Mouse (Mus musculus) ES-E14 (cell line): ENCODE measurements around the gene Itgb7. TPM values are rescaled to one million over a fixed set of nuclear protein-coding genes. Genes with fewer than 3 reads are reported as not detected.
A peak's percentile ranks its signal among the peaks of the same experiment; 100 is the strongest.

Experiments
- DNase-seq: peaks from one replicate; pipeline ENCODE4 v3.0.0-alpha.2; 2013; ENCODE audit warnings: low read depth, low spot score
- H3K27ac ChIP-seq: 2 replicates; pipeline ENCODE4 v1.5.1; 2012; ENCODE audit warnings: low read depth, mild to moderate bottlenecking, low read length, moderate library complexity, mixed read lengths; ENCODE audit not compliant: poor library complexity, insufficient read depth, severe bottlenecking
- H3K36me3 ChIP-seq: 2 replicates; pipeline ENCODE4 v1.6.1; 2012; ENCODE audit warnings: mild to moderate bottlenecking, low read length, moderate library complexity, mixed read lengths; ENCODE audit not compliant: control insufficient read depth, poor library complexity, insufficient read depth, severe bottlenecking
- H3K4me1 ChIP-seq, 2 experiments: fragments of 150-350 bp in 1 of 2; sonication (generic) in 1 of 2; 2 replicates each; pipeline ENCODE4 v1.6.1; 2012; ENCODE audit warnings: low read length in 2 of 2, mild to moderate bottlenecking in 1 of 2, mixed read lengths in 1 of 2; ENCODE audit not compliant: control insufficient read depth in 2 of 2, insufficient read depth in 2 of 2, poor library complexity in 1 of 2
- H3K4me3 ChIP-seq, 2 experiments: fragments of 150-350 bp in 1 of 2; sonication (generic) in 1 of 2; 2 replicates each; pipeline ENCODE4 v1.5.1; 2012; ENCODE audit warnings: low read length in 2 of 2, low read depth in 1 of 2, mild to moderate bottlenecking in 1 of 2, mixed read lengths in 1 of 2; ENCODE audit not compliant: insufficient read depth in 1 of 2, poor library complexity in 1 of 2, severe bottlenecking in 1 of 2
- H3K9ac ChIP-seq: 2 replicates; pipeline ENCODE4 v1.6.1; 2012; ENCODE audit warnings: low read depth, mild to moderate bottlenecking, low read length, mixed read lengths; ENCODE audit not compliant: poor library complexity, insufficient read depth, severe bottlenecking
- H3K9me3 ChIP-seq: fragments of 150-350 bp; sonication (generic); 2 replicates; pipeline ENCODE4 v1.6.1; 2012; ENCODE audit warnings: low read depth, mild to moderate bottlenecking, low read length; ENCODE audit not compliant: control insufficient read depth, insufficient read depth
- CHD2 ChIP-seq: IDR thresholded peaks from 2 replicates; pipeline ENCODE4 v1.6.1; 2014; ENCODE audit warnings: mild to moderate bottlenecking, low read depth, low read length, inconsistent platforms
- HCFC1 ChIP-seq: IDR thresholded peaks from 2 replicates; pipeline ENCODE4 v1.6.1; 2012; ENCODE audit warnings: low read length, inconsistent platforms, borderline replicate concordance; ENCODE audit not compliant: insufficient read depth
- MAFK ChIP-seq: IDR thresholded peaks from 2 replicates; pipeline ENCODE4 v1.6.1; 2014; ENCODE audit warnings: mild to moderate bottlenecking, low read depth, low read length, inconsistent platforms; ENCODE audit not compliant: insufficient read depth
- ZC3H11A ChIP-seq: IDR thresholded peaks from 2 replicates; pipeline ENCODE4 v1.6.1; 2012; ENCODE audit warnings: low read depth, mild to moderate bottlenecking, inconsistent platforms, low read length, borderline replicate concordance
- ZNF384 ChIP-seq: IDR thresholded peaks from 2 replicates; pipeline ENCODE4 v1.6.1; 2012; ENCODE audit warnings: low read depth, low read length, inconsistent platforms
- in situ Hi-C, 2 experiments: fragments of 600-800 bp; cut with MboI; formaldehyde crosslinking; loops; one replicate each; pipeline ENCODE4 v1.15.1; 2025; ENCODE audit warnings: low sequenced_read_pairs in 2 of 2, inconsistent platforms in 1 of 2; ENCODE audit not compliant: unreplicated experiment in 2 of 2
- total RNA-seq: library from RNA; depleted of rRNA; stranded (reverse); fragments of 300-350 nt; gene quantifications from 2 replicates; pipeline ENCODE4 v1.2.3, GENCODE M21; 2012

The Itgb7 gene
- total RNA-seq, 1 experiment = 34.0 TPM

DNA sequence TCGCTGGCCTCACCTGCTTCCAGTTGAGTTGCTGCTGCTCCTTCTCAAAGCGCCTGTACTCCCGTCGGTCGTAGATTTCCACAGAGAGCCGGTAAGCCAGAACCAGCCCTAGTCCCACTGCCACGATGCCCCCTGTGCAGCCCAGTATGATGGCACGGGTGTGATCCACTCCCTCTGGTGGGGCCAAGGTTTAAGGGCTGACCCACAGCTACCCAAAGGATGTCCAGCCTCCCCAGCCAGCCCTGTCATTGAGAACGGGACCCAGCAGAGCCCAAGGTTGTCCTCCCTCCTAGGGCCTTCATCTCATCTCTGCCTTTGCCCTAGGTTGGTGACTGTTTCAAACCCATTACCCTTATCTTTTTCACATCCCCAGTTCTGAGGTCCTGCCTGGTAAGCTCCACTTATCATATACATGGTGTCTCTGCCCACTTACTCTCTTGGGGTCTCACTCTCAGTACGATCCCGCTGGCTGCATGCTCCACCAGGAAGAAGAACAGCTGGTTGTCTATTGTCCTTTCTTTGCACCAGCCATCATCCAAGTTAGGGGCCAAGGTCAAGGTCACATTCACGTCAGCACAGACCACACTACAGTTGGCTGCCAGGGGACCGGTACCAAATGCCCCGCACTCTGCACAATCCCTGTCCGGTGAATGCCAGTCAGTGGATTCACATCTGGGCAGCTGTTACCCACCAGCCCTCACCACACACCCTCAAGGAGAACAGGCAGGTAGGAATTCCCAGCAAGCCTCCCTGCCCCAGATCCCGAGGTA lies 15.1 kb downstream of the Itgb7 start:
- H3K36me3 ChIP-seq = peaks cover 34% of the 10 kb centered on the region
- peaks cover 20 to 41% of the 10 kb centered on the region in 2 experiments for H3K4me1 ChIP-seq
- no peaks in the 10 kb centered on the region for H3K9me3 ChIP-seq
- no peak overlapping the region for H3K4me3 ChIP-seq
- peak overlapping the region; percentile 63; the same call in 1 of the 2 replicates for H3K27ac ChIP-seq
- in situ Hi-C loops = no loop called here
- TF ChIP-seq ZNF384 (no peak), ZC3H11A (no peak)
- no peak for DNase-seq
- H3K9ac ChIP-seq = peak overlapping the region; percentile 48; the same call in 1 of the 2 replicates

DNA sequence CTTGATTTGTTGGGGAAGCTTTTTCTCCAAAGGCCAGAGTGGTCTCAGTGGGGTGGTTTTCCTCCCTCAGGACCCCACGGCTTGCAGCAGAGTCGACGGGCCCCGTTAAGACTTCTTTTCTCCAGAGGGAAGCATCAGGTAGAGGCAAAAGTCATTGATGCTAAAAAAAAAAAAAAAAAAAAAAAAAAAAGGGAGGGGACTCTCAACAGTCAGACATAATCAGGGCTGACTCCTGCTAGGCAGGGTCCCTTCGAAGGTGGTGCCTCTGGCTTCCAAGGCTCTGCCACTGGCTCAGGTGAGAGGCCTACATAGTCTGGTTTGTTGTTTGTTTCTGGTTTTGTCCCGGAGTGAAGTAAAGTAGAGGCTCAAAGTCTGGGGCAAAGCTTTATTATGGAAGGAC lies 16.1 kb downstream of the Itgb7 start:
- peaks cover 38% of the 10 kb centered on the region for H3K36me3 ChIP-seq
- no peak overlapping the region; the same call in 1 of the 2 replicates for H3K9ac ChIP-seq
- peaks cover 20 to 41% of the 10 kb centered on the region in 2 experiments for H3K4me1 ChIP-seq
- in situ Hi-C loops = no loop called here
- H3K9me3 ChIP-seq = no peaks in the 10 kb centered on the region
- peak overlapping the region in 1 of 2 experiments; percentile 1; a peak in 1 of 4 replicates for H3K4me3 ChIP-seq
- H3K27ac ChIP-seq = peak overlapping the region; percentile 63; the same call in 1 of the 2 replicates
- DNase-seq = no peak
- no peak for TF ChIP-seq HCFC1
- peak; percentile 73; the same call in 1 of the 2 replicates for TF ChIP-seq ZNF384

DNA sequence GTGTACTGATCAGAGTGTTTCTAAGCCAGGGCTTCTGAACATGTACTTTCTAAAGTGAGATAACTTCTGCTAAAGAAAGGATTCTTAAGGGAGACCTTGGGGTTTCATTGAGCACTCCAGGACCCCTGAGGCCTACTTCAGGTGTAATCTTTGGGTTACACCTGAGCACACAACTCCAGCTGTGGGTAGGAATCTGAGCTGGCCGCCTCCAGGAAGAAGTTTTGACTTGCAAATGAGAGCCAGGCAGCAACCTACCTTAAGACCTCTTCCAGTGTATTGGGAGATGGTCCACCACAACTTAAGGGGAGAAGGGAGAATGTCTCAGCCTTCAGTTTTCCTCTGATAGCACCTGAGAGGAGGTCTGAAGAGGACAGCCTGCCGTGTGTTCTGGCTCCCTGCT lies 17.6 kb downstream of the Itgb7 start:
- DNase-seq = no peak
- in situ Hi-C loops = no loop called here
- peak overlapping the region; percentile 35; the same call in 1 of the 2 replicates for H3K9ac ChIP-seq
- peaks cover 44% of the 10 kb centered on the region for H3K36me3 ChIP-seq
- H3K4me3 ChIP-seq = peak overlapping the region in 1 of 2 experiments; percentile 6; a peak in 1 of 4 replicates
- H3K27ac ChIP-seq = peak overlapping the region; percentile 86
- H3K9me3 ChIP-seq = no peaks in the 10 kb centered on the region
- H3K4me1 ChIP-seq = peaks cover 20 to 45% of the 10 kb centered on the region in 2 experiments
- TF ChIP-seq HCFC1 (no peak), ZNF384 (no peak), ZC3H11A (no peak), CHD2 (no peak), MAFK (no peak)

GRCm38 (mm10) chr15:102211895-102212294 lies 19.8 kb downstream of the Itgb7 start:
- Histone ChIP-seq H3K27ac (peak overlapping the region; percentile 86; the same call in 1 of the 2 replicates), H3K9ac (no peak overlapping the region; the same call in 1 of the 2 replicates), H3K4me1 (peaks cover 25 to 50% of the 10 kb centered on the region in 2 experiments), H3K36me3 (peaks cover 53% of the 10 kb centered on the region), H3K4me3 (0 out of 4 replicates have a peak overlapping the region, but pooled peaks of 1 of the 2 experiments have one; percentile 2), H3K9me3 (no peaks in the 10 kb centered on the region)
- in situ Hi-C loops = no loop called here
- TF ChIP-seq ZNF384 (no peak), HCFC1 (no peak), ZC3H11A (no peak), CHD2 (no peak), MAFK (no peak)
- DNase-seq = no peak
